Mouse (Mus musculus) E14TG2a.4 (cell line): ENCODE results near the gene Lrrc10.

ENCODE experiments used
- H3K27me3 ChIP-seq: 2 replicates; pipeline ENCODE4 v1.6.1; 2014; ENCODE audit warnings: low read length, control low read depth; ENCODE audit not compliant: insufficient read depth
- H3K36me3 ChIP-seq: 2 replicates; pipeline ENCODE4 v1.6.1; 2014; ENCODE audit warnings: low read length, control low read depth; ENCODE audit not compliant: insufficient read depth
- H3K4me1 ChIP-seq: replicated peaks from 2 replicates; pipeline ENCODE4 v1.6.1; 2014; ENCODE audit warnings: low read depth, low read length, control low read depth
- H3K4me3 ChIP-seq: replicated peaks from 2 replicates; pipeline ENCODE4 v1.5.1; 2014; ENCODE audit warnings: mild to moderate bottlenecking, low read length
- H3K9me3 ChIP-seq: 2 replicates; pipeline ENCODE4 v1.6.1; 2014; ENCODE audit warnings: low read length, control low read depth
- CTCF ChIP-seq: conservative IDR thresholded peaks from 2 replicates; pipeline ENCODE4 v1.5.1; 2014; ENCODE audit warnings: low read length
- NANOG ChIP-seq: IDR thresholded peaks from 2 replicates; pipeline ENCODE4 v1.6.1; 2014; ENCODE audit warnings: borderline replicate concordance, low read length, mixed read lengths
- POU5F1 ChIP-seq: IDR thresholded peaks from 2 replicates; pipeline ENCODE4 v1.6.1; 2014; ENCODE audit warnings: low read length, borderline replicate concordance

Lrrc10 gene

DNA sequence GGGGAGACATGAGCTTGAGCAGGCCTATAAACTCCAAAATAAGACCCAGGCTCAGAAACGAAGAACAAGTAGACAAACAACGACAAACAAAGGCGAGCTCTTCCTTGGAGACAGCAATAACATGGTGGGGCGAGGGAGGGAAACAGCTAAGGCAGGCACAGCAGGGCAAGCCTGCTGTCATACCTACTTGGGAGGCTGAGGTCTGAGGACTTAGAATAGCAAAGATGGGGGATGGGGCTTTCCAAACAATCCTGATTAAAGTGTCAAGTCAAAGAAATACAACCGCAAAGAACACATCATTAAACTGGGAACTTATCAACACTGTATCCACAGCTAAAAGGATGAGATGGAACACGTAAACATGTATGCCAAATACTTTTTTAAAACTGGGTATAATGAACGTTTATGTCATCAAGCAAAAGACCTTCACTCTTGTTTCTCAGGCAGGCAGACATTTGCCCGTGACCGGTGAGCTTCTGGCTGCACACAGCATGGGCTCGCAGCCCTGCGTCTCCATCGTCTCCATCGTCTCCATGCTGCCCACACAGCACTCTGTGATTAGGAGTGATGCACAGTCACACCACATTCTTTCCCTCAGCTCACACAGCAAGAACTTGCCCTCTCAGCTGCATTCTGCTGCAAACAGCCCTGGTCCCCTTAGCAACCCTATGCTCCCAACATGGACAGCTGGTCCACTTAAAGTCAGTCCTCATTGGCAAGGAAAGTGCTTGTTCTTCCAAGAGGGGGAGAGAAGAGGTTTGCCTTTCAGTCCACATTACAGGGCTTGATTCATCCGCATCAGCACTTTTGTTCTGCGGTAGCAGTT lies 49.6 kb downstream of the Lrrc10 start:
- H3K27me3 ChIP-seq = no peaks in the 10 kb centered on the region
- no peaks in the 10 kb centered on the region for H3K9me3 ChIP-seq
- no peak for TF ChIP-seq CTCF
- TF ChIP-seq POU5F1 = no peak
- no peak for TF ChIP-seq NANOG
- H3K4me1 ChIP-seq = peaks cover 29% of the 10 kb centered on the region
- peaks cover 30% of the 10 kb centered on the region for H3K36me3 ChIP-seq
- H3K4me3 ChIP-seq = no peak overlapping the region

DNA sequence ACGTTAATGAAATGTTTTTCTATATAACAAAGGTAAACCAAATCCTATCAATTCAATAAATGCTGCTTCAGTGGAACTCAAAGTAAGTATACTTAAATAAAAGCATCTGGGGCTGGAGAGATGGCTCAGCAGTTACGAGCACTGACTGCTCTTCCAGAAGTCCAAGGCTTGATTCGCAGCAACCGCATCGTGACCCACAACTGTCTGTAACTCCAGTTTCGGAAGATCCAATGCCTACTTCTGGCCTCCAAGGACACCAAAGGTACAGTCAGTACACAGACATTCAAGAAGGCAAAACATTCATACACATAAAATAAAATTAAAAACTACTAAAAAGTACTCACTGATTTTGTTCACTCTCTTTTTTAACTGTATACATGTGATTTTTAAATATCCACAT lies 51.0 kb downstream of the Lrrc10 start:
- peaks cover 26% of the 10 kb centered on the region for H3K4me1 ChIP-seq
- no peaks in the 10 kb centered on the region for H3K27me3 ChIP-seq
- TF ChIP-seq NANOG = no peak
- TF ChIP-seq CTCF = no peak
- no peak for TF ChIP-seq POU5F1
- H3K9me3 ChIP-seq = no peaks in the 10 kb centered on the region
- peaks cover 30% of the 10 kb centered on the region for H3K36me3 ChIP-seq
- H3K4me3 ChIP-seq = no peak overlapping the region
